Mouse (Mus musculus): Measurements from ENCODE around the gene Socs3.

GRCm38 (mm10) chr11:117949392-117950091 lies 20.3 kb downstream of the Socs3 start:
- TF ChIP-seq RCOR1 (IDR thresholded peaks at IDR 0.05; ENCODE audit: low read depth, low read length) (no peak), CTCF (IDR thresholded peaks at IDR 0.05 in 2 of 3, conservative IDR thresholded peaks at IDR 0.05 in 1 of 3; ENCODE audit: control insufficient read depth in 1 of 3, insufficient read depth in 1 of 3, low read depth in 2 of 3, low read length in 3 of 3, poor library complexity in 1 of 3, severe bottlenecking in 1 of 3) (no peak), KAT2A (conservative IDR thresholded peaks at IDR 0.05; ENCODE audit: low read depth, low read length) (no peak), ELF1 (IDR thresholded peaks at IDR 0.05; ENCODE audit: low read depth, low read length) (no peak), CHD2 (IDR thresholded peaks at IDR 0.05; ENCODE audit: low read length) (no peak), EP300 (IDR thresholded peaks at IDR 0.05; ENCODE audit: low read depth in 1 of 2, low read length in 2 of 2) (no peak), SMC3 (IDR thresholded peaks at IDR 0.05; ENCODE audit: low read depth, low read length) (no peak)
